Mouse (Mus musculus) heart, adult 2 months (tissue): Measurements from ENCODE around the gene Slc4a4. TPM values are rescaled to one million over a fixed set of nuclear protein-coding genes. Genes with fewer than 3 reads are reported as not detected.
A peak's percentile ranks its signal among the peaks of the same experiment; 100 is the strongest.

ENCODE experiments used
- DNase-seq, 2 experiments: peaks; one replicate each; pipeline ENCODE4 v3.0.0; 2021
- H3K27ac ChIP-seq: fragments of 200-600 bp; 2 replicates; pipeline ENCODE4 v1.8.1; 2022
- H3K27me3 ChIP-seq: fragments of 200-500 bp; 2 replicates; pipeline ENCODE4 v1.6.1; 2012; ENCODE audit warnings: mild to moderate bottlenecking, low read length, inconsistent platforms, mixed read lengths; ENCODE audit not compliant: control insufficient read depth, insufficient read depth
- H3K36me3 ChIP-seq: fragments of 200-500 bp; 2 replicates; pipeline ENCODE4 v1.6.1; 2012; ENCODE audit warnings: low read length, inconsistent platforms; ENCODE audit not compliant: control insufficient read depth, insufficient read depth
- H3K4me1 ChIP-seq: fragments of 200-500 bp; 2 replicates; pipeline ENCODE4 v1.6.1; 2011; ENCODE audit warnings: low read length; ENCODE audit not compliant: control insufficient read depth, insufficient read depth
- H3K4me3 ChIP-seq: fragments of 200-600 bp; 2 replicates; pipeline ENCODE4 v1.8.1; 2022
- H3K79me2 ChIP-seq: fragments of 200-500 bp; replicated peaks from 2 replicates; pipeline ENCODE4 v1.6.1; 2012; ENCODE audit warnings: mild to moderate bottlenecking, inconsistent platforms, low read length, moderate library complexity, mixed read lengths; ENCODE audit not compliant: control insufficient read depth, insufficient read depth
- H3K9ac ChIP-seq: fragments of 200-500 bp; 2 replicates; pipeline ENCODE4 v1.6.1; 2012; ENCODE audit warnings: low read depth, mild to moderate bottlenecking, control low read depth, inconsistent platforms, low read length, mixed read lengths
- CTCF ChIP-seq: fragments of 200-600 bp; IDR thresholded peaks from 2 replicates; pipeline ENCODE4 v1.8.1; 2022; ENCODE audit warnings: antibody characterized with exemption, mild to moderate bottlenecking, moderate library complexity
- EP300 ChIP-seq: fragments of 200-500 bp; IDR thresholded peaks from 2 replicates; pipeline ENCODE4 v1.6.1; 2011; ENCODE audit warnings: low read depth, low read length, control low read depth; ENCODE audit not compliant: insufficient read depth
- POLR2A ChIP-seq: fragments of 200-500 bp; IDR thresholded peaks from 2 replicates; pipeline ENCODE4 v1.6.1; 2011; ENCODE audit warnings: mild to moderate bottlenecking, low read depth, low read length, control low read depth; ENCODE audit not compliant: insufficient read depth
- WGBS: fragments of 180-500 bp; shearing (Covaris S2); methylation state at CpG from one replicate; pipeline ENCODE4 v1.1.7; 2018; 5-methylcytosine and 5-hydroxymethylcytosine counted together
- intact Hi-C: fragments of 180-260 bp; cut with DNase I; formaldehyde crosslinking; loops from one replicate; pipeline ENCODE4 v1.15.1; 2025
- long read RNA-seq: library from polyadenylated mRNA; stranded (forward); transcript quantifications from one replicate; pipeline ENCODE4 v2.0.0, GENCODE M21; 2021
- polyA plus RNA-seq: library from polyadenylated mRNA; depleted of rRNA; stranded (reverse); fragments of >200 nt; gene quantifications from 2 replicates; pipeline ENCODE4 v1.2.3, GENCODE M21; 2012; rRNA removed
- total RNA-seq, 2 experiments: library from RNA; stranded (reverse); gene quantifications; 2 replicates each; pipeline ENCODE4 v1.2.3; 2021

Slc4a4 gene
- 10 to 100 TPM; 19.4 to 25.5 TPM for total RNA-seq
- 4.9 and 9.3 TPM in 2 replicates for polyA plus RNA-seq
- long read RNA-seq, full-length matches to known transcripts = 1 of 4 reads
- long read RNA-seq, partial matches to known transcripts = 1 of 4 reads
- long read RNA-seq, other reads (novel, unspliced or antisense) = 2 of 4 reads

DNA sequence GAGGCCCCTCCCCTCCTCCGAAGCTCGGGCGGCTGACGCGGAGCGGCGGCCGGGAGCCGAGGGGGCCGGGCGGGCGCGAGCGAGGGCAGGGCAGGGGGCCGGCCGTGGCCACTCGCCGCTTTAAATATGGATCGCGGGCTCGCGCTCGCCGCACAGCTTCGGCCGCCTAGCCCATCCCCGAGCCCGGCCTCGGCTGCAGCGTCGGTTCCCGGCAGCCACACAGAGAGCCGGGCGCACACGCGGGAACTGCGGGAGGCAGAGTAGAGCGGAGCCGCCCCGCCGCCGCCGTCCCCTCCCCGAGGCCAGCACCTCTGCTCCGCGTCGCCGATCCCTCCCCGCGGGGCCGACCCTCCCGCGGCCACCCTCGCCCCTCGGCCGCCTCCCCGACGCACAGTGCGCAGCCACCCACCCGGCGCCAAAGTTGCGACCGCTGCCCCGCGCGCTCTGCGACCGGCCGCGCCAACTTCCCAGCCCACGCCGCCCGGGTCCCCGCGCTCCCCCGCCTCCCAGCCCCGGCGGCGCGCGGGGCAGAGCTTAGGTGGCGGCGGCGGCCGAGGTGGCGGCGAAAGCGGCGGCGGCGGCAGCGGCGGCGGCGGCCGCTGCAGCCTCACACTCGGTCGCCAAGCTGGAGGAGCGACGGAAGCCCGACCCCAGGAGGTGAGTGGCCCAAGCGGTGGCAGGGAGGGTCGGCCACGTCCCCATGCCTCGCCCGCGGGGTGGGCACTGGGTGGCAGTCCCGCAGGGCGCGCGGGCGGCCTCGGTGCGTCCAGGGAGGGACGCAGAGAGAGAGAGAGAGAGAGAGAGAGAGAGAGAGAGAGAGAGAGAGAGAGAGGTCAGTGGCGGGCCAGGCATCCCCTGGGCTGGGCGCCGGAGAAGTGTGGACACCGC is at the start of gene Slc4a4:
Slc4a4 (plus strand) TSS at position 151 of the 888 bp plus-strand sequence.
- 3% methylated on average over 105 of the region's 119 CpGs for WGBS
- Histone ChIP-seq H3K79me2 (no peaks in the 10 kb centered on the region), H3K4me1 (peaks cover 1% of the 10 kb centered on the region; the same call in 1 of the 2 replicates), H3K9ac (peak within 1 kb of the TSS; percentile 91), H3K4me3 (peak within 1 kb of the TSS; percentile 67), H3K36me3 (no peaks in the 10 kb centered on the region), H3K27me3 (no peaks in the 10 kb centered on the region), H3K27ac (peak within 1 kb of the TSS; percentile 59)
- peak; percentile 77 for DNase-seq
- intact Hi-C loops = no loop called here
- no peak for TF ChIP-seq EP300
- TF ChIP-seq POLR2A = peak; percentile 38; the same call in 1 of the 2 replicates

DNA sequence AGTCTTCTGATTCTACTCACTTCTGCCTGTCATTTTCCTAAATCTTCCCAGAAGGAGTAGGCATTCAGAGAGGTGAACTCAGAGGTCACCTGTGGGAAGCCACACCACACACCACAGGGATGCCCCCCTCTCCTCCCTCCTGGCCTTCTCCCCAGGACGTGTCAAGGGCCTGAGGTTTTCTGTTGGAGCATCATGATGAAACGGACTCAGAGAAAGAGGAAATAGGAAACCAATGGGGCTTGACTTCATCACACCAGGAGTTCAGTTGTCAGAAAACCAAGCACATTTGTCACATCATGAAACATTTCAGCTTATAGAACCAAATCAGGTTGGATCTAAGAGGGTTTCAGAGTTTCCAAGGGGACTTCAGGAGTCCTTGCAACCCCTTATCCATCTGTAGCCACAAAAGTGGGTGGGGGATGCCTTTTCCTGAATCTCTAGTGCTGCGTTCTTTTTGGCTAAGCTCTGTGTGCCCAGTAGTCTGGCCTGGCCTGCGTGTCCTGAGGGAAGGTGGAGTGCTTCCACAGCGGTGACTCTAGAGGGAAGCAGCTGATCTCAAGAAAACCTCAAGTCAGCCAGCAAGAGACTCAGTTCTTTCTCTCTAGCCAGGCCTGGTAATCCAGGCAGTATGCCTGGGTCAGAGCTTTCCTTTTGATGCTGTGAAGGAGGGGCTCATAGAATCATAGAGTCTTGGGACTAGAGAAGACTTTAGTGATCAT is 46.4 kb upstream of the Slc4a4 start:
- intact Hi-C loops = no loop called here
- Histone ChIP-seq H3K36me3 (no peaks in the 10 kb centered on the region), H3K9ac (no peak overlapping the region), H3K4me3 (no peak overlapping the region), H3K4me1 (no peaks in the 10 kb centered on the region), H3K27ac (no peak overlapping the region), H3K79me2 (no peaks in the 10 kb centered on the region), H3K27me3 (no peaks in the 10 kb centered on the region)
- TF ChIP-seq POLR2A (no peak), EP300 (no peak), CTCF (no peak)
- DNase-seq = no peak
- WGBS = 68% methylated on average over 5 of the region's 5 CpGs

GRCm38 (mm10) chr5:88857311-88857710 is 29.3 kb upstream of the Slc4a4 start:
- intact Hi-C loops = no loop called here
- no peak for DNase-seq
- no peaks in the 10 kb centered on the region for H3K79me2 ChIP-seq
- H3K36me3 ChIP-seq = no peaks in the 10 kb centered on the region
- H3K4me1 ChIP-seq = no peaks in the 10 kb centered on the region
- H3K27ac ChIP-seq = no peak overlapping the region
- H3K9ac ChIP-seq = no peak overlapping the region
- no peak overlapping the region for H3K4me3 ChIP-seq
- H3K27me3 ChIP-seq = no peaks in the 10 kb centered on the region
- 91% methylated on average over 3 of the region's 3 CpGs for WGBS
- TF ChIP-seq CTCF (no peak), POLR2A (no peak), EP300 (no peak)

GRCm38 (mm10) chr5:88857801-88858200 is 28.8 kb upstream of the Slc4a4 start:
- Histone ChIP-seq H3K27me3 (no peaks in the 10 kb centered on the region), H3K4me1 (no peaks in the 10 kb centered on the region), H3K79me2 (no peaks in the 10 kb centered on the region), H3K4me3 (no peak overlapping the region), H3K36me3 (no peaks in the 10 kb centered on the region), H3K9ac (no peak overlapping the region), H3K27ac (no peak overlapping the region)
- no peak for DNase-seq
- whole genome bisulfite sequencing = 91% methylated on average over 4 of the region's 4 CpGs
- no peak for TF ChIP-seq EP300
- TF ChIP-seq POLR2A = no peak
- no peak for TF ChIP-seq CTCF
- intact Hi-C loops = no loop called here

DNA sequence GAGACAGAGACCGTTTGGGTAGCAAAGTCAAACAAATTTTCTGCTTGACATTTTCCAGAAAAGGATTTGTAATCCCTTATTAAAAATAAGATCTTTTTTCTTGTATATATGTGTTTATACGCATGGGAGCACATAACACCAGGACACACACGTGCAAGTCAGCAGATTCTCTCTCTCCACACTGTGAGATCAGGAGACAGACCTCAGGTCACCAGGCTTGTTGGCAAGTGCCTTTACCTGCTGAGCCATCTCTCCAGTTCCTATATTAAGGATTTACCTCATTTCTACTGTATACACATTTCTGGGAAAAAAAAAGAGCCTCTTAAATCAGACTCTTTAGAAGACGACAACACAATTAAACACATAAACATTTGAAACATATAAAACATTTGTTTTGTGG is 28.4 kb upstream of the Slc4a4 start:
- no peak overlapping the region for H3K27ac ChIP-seq
- no peak overlapping the region for H3K4me3 ChIP-seq
- H3K79me2 ChIP-seq = no peaks in the 10 kb centered on the region
- H3K36me3 ChIP-seq = no peaks in the 10 kb centered on the region
- H3K4me1 ChIP-seq = no peaks in the 10 kb centered on the region
- no peak overlapping the region for H3K9ac ChIP-seq
- no peak for DNase-seq
- intact Hi-C loops = no loop called here
- H3K27me3 ChIP-seq = no peaks in the 10 kb centered on the region
- no peak for TF ChIP-seq POLR2A
- no peak for TF ChIP-seq EP300
- no peak for TF ChIP-seq CTCF
- WGBS = 79% methylated on average over 4 of the region's 4 CpGs
